Mouse (Mus musculus) ovary, adult 10 weeks (tissue): ENCODE data around the gene Apof. TPM values are rescaled to one million over a fixed set of nuclear protein-coding genes. Genes with fewer than 3 reads are reported as not detected.

ENCODE experiments used
- polyA plus RNA-seq: library from polyadenylated mRNA; stranded (reverse); fragments of 350-450 nt; fragmentation: Illumina TruSeq; extraction: RNeasy Lipid Tissue Mini Kit (QIAGEN cat#74804); gene quantifications from one replicate; pipeline ENCODE4 v1.2.3, GENCODE M21; 2014

Gene Apof
- polyA plus RNA-seq: 1.00 TPM

DNA sequence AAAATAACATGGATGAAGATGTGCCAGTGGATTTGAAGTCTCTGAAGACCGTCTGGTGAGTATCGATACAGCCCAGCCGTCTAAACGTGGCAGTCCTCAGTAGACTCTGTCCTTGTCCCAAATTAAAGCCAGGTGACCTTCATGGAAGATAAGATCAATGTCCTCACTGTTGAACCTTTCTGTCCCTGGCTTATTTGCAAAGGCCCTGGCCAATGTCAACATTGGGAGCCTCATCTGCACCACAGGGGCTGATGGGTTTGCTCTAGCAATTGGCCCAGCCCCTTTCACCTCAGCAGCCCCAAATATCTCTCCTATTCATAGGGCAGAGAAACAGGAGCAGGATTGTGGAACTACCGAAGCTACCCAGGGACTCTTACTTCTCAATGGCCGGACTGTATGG is at the start of gene Apof:
Gene Apof, plus strand, starts transcription at position 301 of the 400 bp plus-strand sequence.

GRCm38 (mm10) chr10:128225538-128225937 is 42.9 kb upstream of the Apof start, which contains the start of gene Mip:
Gene Mip, plus strand, starts transcription at chr10:128225838.

DNA sequence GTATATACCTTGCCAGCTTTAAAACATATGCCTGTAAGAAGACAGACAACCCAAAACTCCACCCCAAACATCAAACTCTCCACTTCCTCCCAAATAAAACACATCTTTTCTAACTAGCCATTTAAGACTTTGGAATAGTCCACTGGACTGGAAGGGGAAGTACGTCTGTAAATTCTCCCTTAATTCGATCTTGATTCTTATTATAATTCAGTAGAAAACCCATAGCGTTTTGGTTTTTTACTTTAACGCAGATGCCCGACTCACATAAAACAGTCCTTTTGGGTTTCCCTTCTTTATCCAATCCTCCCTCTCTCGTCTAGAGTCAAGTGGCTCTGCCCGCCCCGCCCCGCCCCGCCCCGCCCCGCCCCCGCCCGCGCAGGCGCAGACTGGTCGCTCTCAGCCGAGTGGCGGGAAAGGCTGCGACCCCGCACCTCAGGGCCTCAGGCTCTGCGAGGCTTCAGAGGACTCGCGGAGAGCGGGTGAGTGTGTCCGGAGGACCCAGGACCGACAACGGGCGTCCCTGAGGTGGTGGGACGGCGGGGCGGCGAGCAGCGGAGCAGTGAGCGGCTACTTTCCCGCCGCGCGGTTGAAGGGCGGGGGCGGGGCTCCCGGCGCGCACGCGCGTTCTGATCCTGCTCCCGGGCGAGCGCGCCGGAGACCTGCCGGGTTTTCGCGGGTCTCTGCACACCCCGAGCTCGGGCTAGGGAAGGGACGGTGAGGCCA is 36.6 kb upstream of the Apof start, which contains the start of gene Timeless:
Gene Timeless, plus strand, starts transcription at position 369 of the 723 bp plus-strand sequence.

GRCm38 (mm10) chr10:128253677-128254255 is 14.7 kb upstream of the Apof start, which contains the start of gene Apon:
Gene Apon, plus strand, starts transcription at chr10:128254096.

DNA sequence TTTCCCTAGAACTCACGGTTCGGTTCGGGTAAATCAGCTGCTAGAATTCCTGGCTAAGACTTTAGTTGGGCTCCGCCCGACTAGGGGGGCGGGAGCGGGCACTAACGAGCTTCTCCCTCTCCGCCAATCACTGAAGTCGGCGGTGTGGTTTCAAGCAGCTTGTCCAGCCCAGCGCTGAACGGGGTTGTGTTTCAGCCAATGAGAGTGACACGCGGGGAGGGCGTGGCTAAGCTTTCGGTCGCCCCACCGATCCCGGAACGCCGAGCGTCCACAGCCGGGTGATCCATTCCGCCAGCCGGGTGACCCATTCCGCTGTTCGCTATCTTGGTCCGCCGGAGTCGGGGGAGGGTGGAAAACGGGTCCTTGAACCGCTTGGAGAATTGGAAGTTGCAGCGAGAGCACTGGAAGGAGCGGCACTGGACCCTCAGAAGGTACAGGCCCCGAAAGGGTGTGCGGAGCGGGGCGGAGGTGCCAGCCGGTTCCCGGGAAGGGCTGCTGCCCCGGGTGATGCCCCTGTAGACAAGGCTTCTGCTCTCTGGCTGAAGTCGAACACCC is 1.9 kb downstream of the Apof start, which contains the start of gene Stat2:
Gene Stat2, plus strand, starts transcription at position 273 of the 555 bp plus-strand sequence.

GRCm38 (mm10) chr10:128298702-128299171 is 30.3 kb downstream of the Apof start, which contains the start of gene Il23a:
Gene Il23a, minus strand, starts transcription at chr10:128298752.

DNA sequence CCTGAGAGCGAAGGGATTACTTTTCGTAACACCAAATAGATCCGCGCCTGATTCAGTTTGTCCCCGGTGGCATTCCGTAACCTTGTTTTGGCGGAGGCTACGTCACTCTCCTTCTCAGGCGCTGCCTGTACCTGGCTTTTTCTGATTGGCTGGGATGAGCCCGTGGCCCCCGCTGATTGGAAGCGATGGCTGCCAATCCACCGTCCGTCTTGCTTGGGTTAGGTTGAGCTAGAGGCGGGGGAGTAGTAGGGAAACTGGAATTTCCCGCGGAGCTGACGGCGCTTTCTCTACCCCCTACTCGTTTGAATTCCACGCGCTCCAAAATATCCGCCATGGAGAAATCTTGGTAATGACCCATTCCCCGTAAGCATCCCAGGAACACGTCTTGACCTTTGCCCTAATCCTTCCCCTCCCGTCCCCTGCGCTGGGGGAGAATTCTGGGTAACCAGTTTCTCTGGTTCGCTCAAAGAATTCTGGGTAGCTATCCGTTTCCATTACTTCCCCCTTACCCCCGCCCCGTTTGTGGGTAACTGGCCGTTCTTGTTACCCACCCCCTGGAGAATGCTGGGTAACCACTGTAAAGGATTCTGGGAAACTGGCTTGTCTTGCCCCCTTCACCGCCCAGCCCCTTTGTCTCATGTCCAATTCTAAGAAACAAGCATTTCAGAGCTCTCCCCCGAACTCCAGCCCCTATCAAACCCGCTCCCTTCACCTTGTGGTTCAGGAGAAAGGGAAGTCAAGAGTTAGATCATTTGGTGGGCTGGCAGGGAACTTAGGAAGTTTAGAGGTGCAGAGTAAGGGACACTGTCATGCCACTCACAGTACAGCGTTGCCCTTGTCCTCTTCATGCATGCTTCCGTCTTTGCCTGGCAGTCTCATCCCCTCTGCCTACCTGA is 34.9 kb downstream of the Apof start, which contains the start of gene Pan2:
Gene Pan2, plus strand, starts transcription at position 210 of the 896 bp plus-strand sequence.

Other genes starting within 250 kb of the Apof start
- 1,764 TPM for gene Naca, start 233.1 kb upstream of the Apof start, polyA plus RNA-seq
- gene Ptges3, start 209.7 kb upstream of the Apof start, polyA plus RNA-seq: 754 TPM
- 436 TPM for gene Atp5b, start 185.4 kb upstream of the Apof start, polyA plus RNA-seq
- gene Baz2a, start 177.1 kb upstream of the Apof start, polyA plus RNA-seq: 14.3 TPM
- 28.7 TPM for gene Rbms2, start 88.4 kb upstream of the Apof start, polyA plus RNA-seq
- not detected for gene Gls2, start 74.2 kb upstream of the Apof start, polyA plus RNA-seq
- gene Spryd4, start 56.9 kb upstream of the Apof start, polyA plus RNA-seq: 9.3 TPM
- not detected for gene Mip, start 42.8 kb upstream of the Apof start, polyA plus RNA-seq
- 2.7 TPM for gene Timeless, start 36.6 kb upstream of the Apof start, polyA plus RNA-seq
- gene Apon, start 14.6 kb upstream of the Apof start, polyA plus RNA-seq: not detected
- 7.4 TPM for gene Stat2, start 1.9 kb downstream of the Apof start, polyA plus RNA-seq
- not detected for gene Il23a, start 30.1 kb downstream of the Apof start, polyA plus RNA-seq
- 7.2 TPM for gene Pan2, start 34.7 kb downstream of the Apof start, polyA plus RNA-seq
- 55.8 TPM for gene Cnpy2, start 53.8 kb downstream of the Apof start, polyA plus RNA-seq
- gene Cs, start 69.1 kb downstream of the Apof start, polyA plus RNA-seq: 85.3 TPM
- gene Coq10a, start 100.3 kb downstream of the Apof start, polyA plus RNA-seq: 3.9 TPM
- gene Ankrd52, start 108.4 kb downstream of the Apof start, polyA plus RNA-seq: 8.8 TPM
- not detected for gene Slc39a5, start 132.6 kb downstream of the Apof start, polyA plus RNA-seq
- gene Nabp2, start 142.8 kb downstream of the Apof start, polyA plus RNA-seq: 13.7 TPM
- gene Rnf41, start 143.0 kb downstream of the Apof start, polyA plus RNA-seq: 10.5 TPM
- gene Smarcc2, start 190.6 kb downstream of the Apof start, polyA plus RNA-seq: 62.3 TPM
- gene Myl6, start 225.5 kb downstream of the Apof start, polyA plus RNA-seq: 108 TPM
- gene Myl6b, start 230.0 kb downstream of the Apof start, polyA plus RNA-seq: not detected